Comparison of ENCODE assay signal across 19 mouse cellular contexts in the genomic region with DNA sequence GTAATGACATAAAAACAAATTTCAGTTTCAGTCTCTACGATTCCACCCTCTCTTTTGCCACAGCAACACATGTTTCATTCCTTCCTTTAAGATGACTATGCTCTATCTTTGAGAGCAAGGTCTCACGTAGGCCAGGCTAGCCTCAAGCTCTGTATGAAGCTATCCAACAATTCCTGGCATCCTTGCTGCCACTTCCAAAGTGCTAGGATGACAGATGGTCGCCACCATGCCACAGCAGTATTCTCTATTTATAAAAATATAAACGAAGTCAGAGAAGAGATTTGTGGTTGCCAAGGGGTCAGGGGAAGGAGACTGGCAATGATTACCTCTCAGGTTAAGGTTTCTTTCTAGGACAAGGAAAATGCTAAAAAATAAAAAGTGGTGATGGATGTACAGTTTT.
DNase-seq lines count a peak whose midpoint lies in the region; TF ChIP-seq lines count a peak whose summit lies in the region.
"Had no signal": no experiment of that assay in that cellular context is flagged by ENCODE, and none has a peak within 500 bp of the region (broad histone marks: within the 10 kb centered on the region; RNA-seq: fewer than 3 reads in every experiment).

No protein-coding gene starts in this region.

- peak; percentile 16 to 59 for DNase-seq in cerebellum, adult 2 months
- DNase-seq in cerebellum, adult 11 months: no peak
- DNase-seq in cerebellum, postnatal 10 days: peak; percentile 25 to 46
- no peak for DNase-seq in cerebellum, adult 11-12 months
- peak; percentile 26 to 33 for DNase-seq in cerebellum, postnatal 36 days
- no peak for DNase-seq in cerebellum, adult 9-10 months
- peak; percentile 55 for DNase-seq in brain, adult 2 months (ENCODE audit: low read depth, low spot score)
- DNase-seq in gastrocnemius, postnatal 36 days: no peak
- DNase-seq: adrenal gland, adult 8-10 months; adrenal gland, postnatal 14 days; adrenal gland, postnatal 36 days; B cell, adult 2 months; forebrain, postnatal 0 days had no signal

- H3K27me3 ChIP-seq in cerebellum, adult 2 months (ENCODE audit: control insufficient read depth, insufficient read depth, low read length): no peaks in the 10 kb centered on the region
- H3K27me3 ChIP-seq: CH12.LX; embryonic facial prominence, embryonic 12.5 days; forebrain, embryonic 13.5 days; forebrain, embryonic 15.5 days; Patski had no signal

- no peak for TF ChIP-seq CTCF in cerebellum, adult 2 months (IDR thresholded peaks at IDR 0.05; ENCODE audit: borderline replicate concordance, insufficient read depth, low read depth, low read length)

- no peak overlapping the region for H3K27ac ChIP-seq in cerebellum, adult 2 months (ENCODE audit: insufficient read depth, low read length)
- H3K27ac ChIP-seq: embryonic facial prominence, embryonic 10.5 days; embryonic facial prominence, embryonic 12.5 days; forebrain, embryonic 13.5 days; forebrain, embryonic 15.5 days had no signal

- H3K4me1 ChIP-seq in cerebellum, adult 2 months (ENCODE audit: control insufficient read depth, insufficient read depth, low read length): peaks cover 5% of the 10 kb centered on the region; the same call in 1 of the 2 replicates

- WGBS in cerebellum, adult 2 months: 28% methylated on average over 4 of the region's 4 CpGs

- H3K4me3 ChIP-seq in cerebellum, adult 2 months (replicated peaks; ENCODE audit: insufficient read depth, low read depth, low read length): no peak overlapping the region
- H3K4me3 ChIP-seq: embryonic facial prominence, embryonic 10.5 days; embryonic facial prominence, embryonic 12.5 days; forebrain, embryonic 13.5 days; forebrain, embryonic 15.5 days had no signal

- no peak for TF ChIP-seq POLR2A in cerebellum, adult 2 months (IDR thresholded peaks at IDR 0.05; ENCODE audit: borderline replicate concordance, insufficient read depth, low read length)

- intact Hi-C loops in gastrocnemius, postnatal 36 days (cut with DNase I): no loop called here

Comparison
In these comparisons a context has a peak if more than half of its experiments do, and no peak if none do; other contexts are left out.
1. DNase-seq: peak in cerebellum, adult 2 months (2 of 2), cerebellum, postnatal 10 days (2 of 2), cerebellum, postnatal 36 days (2 of 2) and brain, adult 2 months (single experiment); none in cerebellum, adult 11 months (single experiment), cerebellum, adult 11-12 months (single experiment), cerebellum, adult 9-10 months (single experiment) and gastrocnemius, postnatal 36 days (0 of 2).